Mouse (Mus musculus) spleen, postnatal 10 days (tissue): ENCODE measurements around the gene Tarsl2.

Experiments
- DNase-seq, 2 experiments: peaks; one replicate each; pipeline ENCODE4 v3.0.0; 2021 to 2022; ENCODE audit warnings: low spot score in 2 of 2

The Tarsl2 gene

GRCm38 (mm10) chr7:65657490-65658120 is 12.9 kb downstream of the Tarsl2 start:
- DNase-seq, result no peak

- no peak for DNase-seq
Observed at GRCm38 (mm10) chr7:65663225-65663790, 18.6 kb downstream of the Tarsl2 start.

- no peak for DNase-seq
Observed at GRCm38 (mm10) chr7:65663886-65664285, 19.2 kb downstream of the Tarsl2 start.

GRCm38 (mm10) chr7:65667491-65667890 is 22.8 kb downstream of the Tarsl2 start:
- no peak for DNase-seq

- no peak for DNase-seq
Observed at GRCm38 (mm10) chr7:65678050-65678449, 33.4 kb downstream of the Tarsl2 start.

GRCm38 (mm10) chr7:65678900-65679595 is 34.4 kb downstream of the Tarsl2 start:
- DNase-seq, result no peak

GRCm38 (mm10) chr7:65681166-65681565 is 36.5 kb downstream of the Tarsl2 start:
- no peak for DNase-seq

GRCm38 (mm10) chr7:65684256-65684835 is 39.6 kb downstream of the Tarsl2 start:
- DNase-seq, result no peak

- DNase-seq, result no peak
Observed at GRCm38 (mm10) chr7:65686664-65687063, 42.0 kb downstream of the Tarsl2 start.

- DNase-seq, result no peak
Observed at GRCm38 (mm10) chr7:65690869-65691268, 46.2 kb downstream of the Tarsl2 start, which contains the start of gene Tm2d3. TSS of gene Tm2d3 (plus strand) at chr7:65691169.

GRCm38 (mm10) chr7:65691929-65692605 is 47.4 kb downstream of the Tarsl2 start:
- no peak for DNase-seq

- DNase-seq, result peak in 1 of 2 experiments; percentile 20
Observed at GRCm38 (mm10) chr7:65692883-65693282, 48.2 kb downstream of the Tarsl2 start.

GRCm38 (mm10) chr7:65693301-65693821 is 48.7 kb downstream of the Tarsl2 start:
- DNase-seq, result peak; percentile 84 to 90

- DNase-seq, result no peak
Observed at GRCm38 (mm10) chr7:65696450-65696849, 51.8 kb downstream of the Tarsl2 start.

- DNase-seq, result no peak
Observed at GRCm38 (mm10) chr7:65702076-65702475, 57.4 kb downstream of the Tarsl2 start.

- DNase-seq, result peak; percentile 59 to 80
Observed at GRCm38 (mm10) chr7:65704818-65705242, 60.1 kb downstream of the Tarsl2 start.

GRCm38 (mm10) chr7:65708506-65708905 is 63.8 kb downstream of the Tarsl2 start:
- no peak for DNase-seq

GRCm38 (mm10) chr7:65710301-65710700 is 65.6 kb downstream of the Tarsl2 start:
- DNase-seq, result no peak

GRCm38 (mm10) chr7:65713782-65714181 is 69.1 kb downstream of the Tarsl2 start:
- DNase-seq, result no peak

GRCm38 (mm10) chr7:65714304-65714703 is 69.6 kb downstream of the Tarsl2 start:
- DNase-seq, result no peak

- no peak for DNase-seq
Observed at GRCm38 (mm10) chr7:65734024-65734423, 89.3 kb downstream of the Tarsl2 start.

GRCm38 (mm10) chr7:65735261-65735660 is 90.6 kb downstream of the Tarsl2 start:
- no peak for DNase-seq
